Mouse (Mus musculus): ENCODE data around the gene Ddx18. TPM values are rescaled to one million over a fixed set of nuclear protein-coding genes. Genes with fewer than 3 reads are reported as not detected.

The Ddx18 gene
- polyA plus RNA-seq, 1 experiment from 2014 or later, result 48.4 TPM

DNA sequence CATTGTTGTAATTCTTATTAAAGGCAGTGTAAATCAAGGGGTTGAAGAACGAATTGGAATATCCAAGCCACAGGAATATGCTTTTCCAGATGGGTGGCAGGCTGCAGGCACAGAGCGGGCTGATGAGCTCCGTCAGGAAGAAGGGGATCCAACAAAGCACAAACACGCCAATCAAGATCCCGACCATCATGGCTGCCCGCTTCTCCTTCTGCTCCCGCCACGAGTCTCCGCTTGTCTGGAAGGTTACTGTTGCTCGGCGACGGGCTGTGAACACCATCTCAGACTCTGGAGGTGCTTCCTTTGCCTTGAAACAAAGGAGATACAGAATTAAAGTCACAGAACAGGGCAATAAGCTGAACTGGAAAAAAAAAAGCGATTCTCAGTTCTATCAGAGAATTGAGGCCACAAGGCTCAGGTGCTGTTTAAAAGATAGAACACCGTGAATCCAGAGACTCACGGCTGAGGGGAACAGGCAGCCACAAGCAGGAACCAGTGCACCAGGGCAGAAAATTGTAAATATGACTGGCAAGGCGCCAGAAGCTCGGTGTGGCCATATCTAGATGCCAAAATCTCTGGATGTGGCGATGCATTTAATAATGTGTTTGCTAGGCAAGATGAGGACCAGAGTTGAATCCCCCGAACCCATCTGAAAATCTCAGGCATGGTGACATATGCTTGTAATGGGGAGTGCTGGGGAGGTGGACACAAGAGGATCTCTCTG, 57.2 kb downstream of the Ddx18 start:
- no peak for ATAC-seq (replicated peaks; ENCODE audit: insufficient number of reproducible peaks, low FRiP score, low TSS enrichment)
- Histone ChIP-seq H3K9me3 (replicated peaks; ENCODE audit: control insufficient read depth, low read length) (no peaks in the 10 kb centered on the region), H3K9ac (ENCODE audit: low read depth, low read length) (no peak overlapping the region), H3K27me3 (ENCODE audit: control insufficient read depth, insufficient read depth, low read length) (no peaks in the 10 kb centered on the region), H3K4me1 (ENCODE audit: control insufficient read depth, insufficient read depth, low read length) (no peaks in the 10 kb centered on the region), H3K4me2 (no peak overlapping the region), H3K36me3 (ENCODE audit: control insufficient read depth, insufficient read depth, low read length) (no peaks in the 10 kb centered on the region), H3K4me3 (ENCODE audit: low read depth, low read length) (no peak overlapping the region), H3K27ac (ENCODE audit: low read depth, low read length) (no peak overlapping the region)
- 84% methylated on average over 19 of the region's 19 CpGs for WGBS (ENCODE audit: insufficient replicate concordance)

DNA sequence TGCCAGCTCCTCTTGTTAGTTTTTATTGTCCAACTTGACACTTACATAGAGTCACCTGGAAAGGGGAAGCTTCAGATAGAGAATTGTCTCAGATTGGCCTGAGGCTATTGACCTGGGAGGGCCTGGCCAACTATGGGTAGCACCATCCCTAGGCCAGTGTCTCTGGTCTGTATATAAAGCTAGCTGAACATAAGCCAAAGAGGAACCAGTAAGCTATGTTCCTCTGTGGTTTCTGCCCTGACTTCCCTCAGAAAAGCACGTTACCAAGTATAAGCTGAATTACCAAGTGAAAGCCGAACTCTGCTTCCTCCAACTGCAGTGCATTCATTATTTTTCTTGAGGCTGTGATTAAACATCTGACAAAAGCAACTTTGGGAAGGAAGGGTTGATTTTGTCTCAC, 59.1 kb downstream of the Ddx18 start:
- Histone ChIP-seq H3K27me3 (ENCODE audit: control insufficient read depth, insufficient read depth, low read length) (no peaks in the 10 kb centered on the region), H3K27ac (ENCODE audit: low read depth, low read length) (no peak overlapping the region), H3K36me3 (ENCODE audit: control insufficient read depth, insufficient read depth, low read length) (no peaks in the 10 kb centered on the region), H3K9ac (ENCODE audit: low read depth, low read length) (no peak overlapping the region), H3K4me1 (ENCODE audit: control insufficient read depth, insufficient read depth, low read length) (no peaks in the 10 kb centered on the region), H3K4me3 (ENCODE audit: low read depth, low read length) (no peak overlapping the region), H3K4me2 (no peak overlapping the region), H3K9me3 (replicated peaks; ENCODE audit: control insufficient read depth, low read length) (no peaks in the 10 kb centered on the region)
- ATAC-seq (replicated peaks; ENCODE audit: insufficient number of reproducible peaks, low FRiP score, low TSS enrichment), result no peak
- 84% methylated on average over 2 of the region's 2 CpGs for WGBS (ENCODE audit: insufficient replicate concordance)

Other genes with a start within 250 kb of the Ddx18 start
- gene Insig2, start 235.4 kb downstream of the Ddx18 start, polyA plus RNA-seq (2014; fragmentation: Nextera tagmentation; extraction: Ambion mirVana), result 16.4 and 22.8 TPM in 2 replicates
- 7.6 and 7.9 TPM in 2 replicates for gene Ccdc93, start 136.9 kb downstream of the Ddx18 start, polyA plus RNA-seq (2014; fragmentation: Nextera tagmentation; extraction: Ambion mirVana)
- 0.11 and 0.26 TPM in 2 replicates for gene Htr5b, start 39.5 kb downstream of the Ddx18 start, polyA plus RNA-seq (2014; fragmentation: Nextera tagmentation; extraction: Ambion mirVana)